Mouse (Mus musculus) MEL (cell line): Measurements from ENCODE around the gene Zfp60. TPM values are rescaled to one million over a fixed set of nuclear protein-coding genes. Genes with fewer than 3 reads are reported as not detected.

Experiments
- DNase-seq: peaks from one replicate; pipeline ENCODE4 v3.0.0; 2011; ENCODE audit warnings: low read depth, low spot score
- H3K27ac ChIP-seq: 2 replicates; pipeline ENCODE4 v1.5.1; 2012; ENCODE audit warnings: low read depth, mild to moderate bottlenecking, control low read depth, low read length, moderate library complexity; ENCODE audit not compliant: control insufficient read depth
- H3K27me3 ChIP-seq, 2 experiments: fragments of 150-350 bp in 1 of 2; sonication (generic) in 1 of 2; 2 replicates each; pipeline ENCODE4 v1.6.1; 2012; ENCODE audit warnings: low read length in 2 of 2, mild to moderate bottlenecking in 2 of 2, improper control_type of control experiment in 1 of 2, moderate library complexity in 1 of 2; ENCODE audit not compliant: insufficient read depth in 2 of 2, control insufficient read depth in 1 of 2
- H3K36me3 ChIP-seq, 2 experiments: 2 replicates each; pipeline ENCODE4 v1.6.1; 2012 to 2014; ENCODE audit warnings: low read length in 2 of 2, improper control_type of control experiment in 1 of 2, inconsistent platforms in 1 of 2, mild to moderate bottlenecking in 1 of 2; ENCODE audit not compliant: insufficient read depth in 2 of 2, control insufficient read depth in 1 of 2
- H3K4me1 ChIP-seq, 2 experiments: fragments of 150-350 bp in 1 of 2; sonication (generic) in 1 of 2; 2 replicates each; pipeline ENCODE4 v1.6.1; 2012; ENCODE audit warnings: low read length in 2 of 2, improper control_type of control experiment in 1 of 2, mild to moderate bottlenecking in 1 of 2; ENCODE audit not compliant: insufficient read depth in 2 of 2, control insufficient read depth in 1 of 2
- H3K4me3 ChIP-seq, 2 experiments: fragments of 150-350 bp in 1 of 2; sonication (generic) in 1 of 2; 2 replicates each; pipeline ENCODE4 v1.5.1; 2012; ENCODE audit warnings: low read depth in 2 of 2, low read length in 2 of 2, mild to moderate bottlenecking in 2 of 2, moderate library complexity in 2 of 2, control low read depth in 1 of 2, improper control_type of control experiment in 1 of 2; ENCODE audit not compliant: control insufficient read depth in 1 of 2, insufficient read depth in 1 of 2
- H3K79me2 ChIP-seq: 2 replicates; pipeline ENCODE4 v1.6.1; 2012; ENCODE audit warnings: mild to moderate bottlenecking, low read length, moderate library complexity; ENCODE audit not compliant: control insufficient read depth, poor library complexity, insufficient read depth
- H3K9ac ChIP-seq: 2 replicates; pipeline ENCODE4 v1.6.1; 2012; ENCODE audit warnings: low read depth, mild to moderate bottlenecking, control low read depth, low read length, moderate library complexity; ENCODE audit not compliant: control insufficient read depth, poor library complexity, severe bottlenecking
- H3K9me3 ChIP-seq: fragments of 150-350 bp; sonication (generic); replicated peaks from 2 replicates; pipeline ENCODE4 v1.6.1; 2012; ENCODE audit warnings: mild to moderate bottlenecking, low read length, improper control_type of control experiment, moderate library complexity; ENCODE audit not compliant: insufficient read depth
- BHLHE40 ChIP-seq: IDR thresholded peaks from 2 replicates; pipeline ENCODE4 v1.6.1; 2012; ENCODE audit warnings: low read depth, mild to moderate bottlenecking, inconsistent platforms, low read length, improper control_type of control experiment, borderline replicate concordance
- CTCF ChIP-seq, 3 experiments: IDR thresholded peaks in 2 of 3; conservative IDR thresholded peaks in 1 of 3; 2 replicates each; pipeline ENCODE4 v1.5.1; 2011 to 2012; ENCODE audit warnings: low read length in 3 of 3, low read depth in 2 of 3, mild to moderate bottlenecking in 2 of 3, improper control_type of control experiment in 1 of 3, inconsistent platforms in 1 of 3, mixed read lengths in 1 of 3, moderate library complexity in 1 of 3; ENCODE audit not compliant: control insufficient read depth in 1 of 3, insufficient read depth in 1 of 3, poor library complexity in 1 of 3, severe bottlenecking in 1 of 3
- E2F4 ChIP-seq: IDR thresholded peaks from 2 replicates; pipeline ENCODE4 v1.6.1; 2011; ENCODE audit warnings: low read depth, low read length, improper control_type of control experiment, borderline replicate concordance
- EP300 ChIP-seq, 2 experiments: IDR thresholded peaks; 2 replicates each; pipeline ENCODE4 v1.6.1; 2011; ENCODE audit warnings: improper control_type of control experiment in 2 of 2, low read length in 2 of 2, low read depth in 1 of 2, mild to moderate bottlenecking in 1 of 2
- HCFC1 ChIP-seq: IDR thresholded peaks from 2 replicates; pipeline ENCODE4 v1.6.1; 2012; ENCODE audit warnings: low read depth, mild to moderate bottlenecking, inconsistent platforms, low read length, improper control_type of control experiment, moderate library complexity
- MAFK ChIP-seq: IDR thresholded peaks from 2 replicates; pipeline ENCODE4 v1.6.1; 2011; ENCODE audit warnings: low read depth, mild to moderate bottlenecking, low read length, improper control_type of control experiment, borderline replicate concordance
- MAZ ChIP-seq: IDR thresholded peaks from 2 replicates; pipeline ENCODE4 v1.6.1; 2012; ENCODE audit warnings: low read depth, mild to moderate bottlenecking, inconsistent platforms, low read length, improper control_type of control experiment
- MEF2A ChIP-seq: IDR thresholded peaks from 2 replicates; pipeline ENCODE4 v1.6.1; 2014; ENCODE audit warnings: low read depth, mild to moderate bottlenecking, inconsistent platforms, low read length, improper control_type of control experiment; ENCODE audit not compliant: poor library complexity, insufficient replicate concordance, severe bottlenecking; ENCODE audit errors: extremely low read depth
- MXI1 ChIP-seq: IDR thresholded peaks from 2 replicates; pipeline ENCODE4 v1.6.1; 2011; ENCODE audit warnings: mild to moderate bottlenecking, low read depth, low read length, improper control_type of control experiment
- MYB ChIP-seq: IDR thresholded peaks from 2 replicates; pipeline ENCODE4 v1.6.1; 2011; ENCODE audit warnings: mild to moderate bottlenecking, low read depth, low read length, improper control_type of control experiment
- MYC ChIP-seq: IDR thresholded peaks from 2 replicates; pipeline ENCODE4 v1.6.1; 2011; ENCODE audit warnings: low read depth, mild to moderate bottlenecking, low read length, improper control_type of control experiment, moderate library complexity
- NELFE ChIP-seq: IDR thresholded peaks from 2 replicates; pipeline ENCODE4 v1.6.1; 2011; ENCODE audit warnings: low read depth, low read length, improper control_type of control experiment
- NRF1 ChIP-seq: IDR thresholded peaks from 2 replicates; pipeline ENCODE4 v1.6.1; 2014; ENCODE audit warnings: low read depth, mild to moderate bottlenecking, inconsistent platforms, low read length, improper control_type of control experiment, moderate library complexity; ENCODE audit not compliant: poor library complexity, insufficient read depth, severe bottlenecking
- POLR2A ChIP-seq, 2 experiments: IDR thresholded peaks; 2 replicates each; pipeline ENCODE4 v1.6.1; 2011 to 2012; ENCODE audit warnings: low read length in 2 of 2, mild to moderate bottlenecking in 2 of 2, control low read depth in 1 of 2, improper control_type of control experiment in 1 of 2, low read depth in 1 of 2, moderate library complexity in 1 of 2; ENCODE audit not compliant: control insufficient read depth in 1 of 2, insufficient read depth in 1 of 2, poor library complexity in 1 of 2
- RCOR1 ChIP-seq: IDR thresholded peaks from 2 replicates; pipeline ENCODE4 v1.6.1; 2012; ENCODE audit warnings: low read depth, mild to moderate bottlenecking, inconsistent platforms, low read length, improper control_type of control experiment
- SIN3A ChIP-seq: IDR thresholded peaks from 2 replicates; pipeline ENCODE4 v1.6.1; 2012; ENCODE audit warnings: low read length, improper control_type of control experiment, inconsistent platforms
- SMC3 ChIP-seq: IDR thresholded peaks from 2 replicates; pipeline ENCODE4 v1.6.1; 2011; ENCODE audit warnings: low read depth, low read length, improper control_type of control experiment
- TBP ChIP-seq: IDR thresholded peaks from 2 replicates; pipeline ENCODE4 v1.8.0; 2011; ENCODE audit warnings: low read depth, low read length, improper control_type of control experiment
- TCF12 ChIP-seq: IDR thresholded peaks from 2 replicates; pipeline ENCODE4 v1.6.1; 2014; ENCODE audit warnings: low read depth, mild to moderate bottlenecking, inconsistent platforms, low read length, improper control_type of control experiment, moderate library complexity
- ZKSCAN1 ChIP-seq: IDR thresholded peaks from 2 replicates; pipeline ENCODE4 v1.6.1; 2012; ENCODE audit warnings: low read depth, mild to moderate bottlenecking, inconsistent platforms, low read length, improper control_type of control experiment, moderate library complexity
- ZNF384 ChIP-seq: IDR thresholded peaks from 2 replicates; pipeline ENCODE4 v1.6.1; 2012; ENCODE audit warnings: low read depth, mild to moderate bottlenecking, inconsistent platforms, low read length, improper control_type of control experiment
- polyA plus RNA-seq, 2 experiments: library from polyadenylated mRNA; stranded (reverse) in 1 of 2; unstranded in 1 of 2; fragments of >175 nt in 1 of 2; fragments of >200 nt in 1 of 2; gene quantifications; 2 replicates each; pipeline versions ENCODE4 v1.2.1 to v1.2.4; 2012; ENCODE audit warnings: low replicate concordance in 2 of 2, low read depth in 1 of 2; ENCODE audit not compliant: insufficient read length in 2 of 2, insufficient read depth in 1 of 2, missing spikeins in 1 of 2
- total RNA-seq: library from RNA; depleted of rRNA; stranded (reverse); fragments of 300-350 nt; gene quantifications from 2 replicates; pipeline ENCODE4 v1.2.3, GENCODE M21; 2012

The Zfp60 gene
- total and polyA plus RNA-seq, 3 experiments: 4.2 to 137 (median 6.7) TPM

DNA sequence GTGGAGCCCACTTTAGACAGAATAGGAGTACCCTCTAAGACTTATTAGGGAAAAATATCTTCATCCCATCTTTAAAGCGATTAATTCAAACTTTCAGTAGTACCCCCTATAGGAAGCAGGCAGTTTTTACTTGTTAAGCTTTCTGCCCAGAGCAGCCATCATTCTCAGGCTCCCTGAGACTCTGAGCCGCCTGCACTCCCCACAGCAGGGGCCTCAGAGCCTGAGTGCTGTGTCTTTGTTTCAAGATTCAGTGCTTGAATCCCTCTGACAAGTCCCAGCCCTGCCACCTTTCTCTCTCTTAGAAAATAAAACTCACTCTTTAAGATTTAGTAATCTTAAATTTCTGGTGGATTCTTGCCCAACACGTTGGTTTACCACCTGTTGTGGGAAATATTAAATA, 34.5 kb upstream of the Zfp60 start:
- no peak for DNase-seq
- no peaks in the 10 kb centered on the region for H3K9me3 ChIP-seq
- no peak for TF ChIP-seq CTCF (IDR thresholded peaks at IDR 0.05 in 2 of 3, conservative IDR thresholded peaks at IDR 0.05 in 1 of 3; ENCODE audit: control insufficient read depth in 1 of 3, insufficient read depth in 1 of 3, low read depth in 2 of 3, low read length in 3 of 3, poor library complexity in 1 of 3, severe bottlenecking in 1 of 3)
- no peak for TF ChIP-seq RCOR1
- TF ChIP-seq TBP: no peak
- no peak for TF ChIP-seq MYC
- no peak for TF ChIP-seq E2F4
- no peak for TF ChIP-seq SIN3A
- TF ChIP-seq MAFK: no peak
- TF ChIP-seq ZKSCAN1: no peak
- TF ChIP-seq EP300 (IDR thresholded peaks at IDR 0.05; ENCODE audit: low read depth in 1 of 2, low read length in 2 of 2): no peak
- no peak for TF ChIP-seq TCF12
- TF ChIP-seq MAZ: no peak
- TF ChIP-seq NELFE: no peak
- TF ChIP-seq BHLHE40: no peak
- no peak for TF ChIP-seq ZNF384
- peaks cover 0 to 3% of the 10 kb centered on the region in 2 experiments; a peak in 2 of 4 replicates for H3K36me3 ChIP-seq
- no peak overlapping the region for H3K9ac ChIP-seq
- H3K27me3 ChIP-seq: no peaks in the 10 kb centered on the region
- no peak overlapping the region for H3K4me3 ChIP-seq
- no peaks in the 10 kb centered on the region for H3K79me2 ChIP-seq
- no peak overlapping the region for H3K27ac ChIP-seq
- peaks cover 4% of the 10 kb centered on the region in 2 experiments; a peak in 3 of 4 replicates for H3K4me1 ChIP-seq

DNA sequence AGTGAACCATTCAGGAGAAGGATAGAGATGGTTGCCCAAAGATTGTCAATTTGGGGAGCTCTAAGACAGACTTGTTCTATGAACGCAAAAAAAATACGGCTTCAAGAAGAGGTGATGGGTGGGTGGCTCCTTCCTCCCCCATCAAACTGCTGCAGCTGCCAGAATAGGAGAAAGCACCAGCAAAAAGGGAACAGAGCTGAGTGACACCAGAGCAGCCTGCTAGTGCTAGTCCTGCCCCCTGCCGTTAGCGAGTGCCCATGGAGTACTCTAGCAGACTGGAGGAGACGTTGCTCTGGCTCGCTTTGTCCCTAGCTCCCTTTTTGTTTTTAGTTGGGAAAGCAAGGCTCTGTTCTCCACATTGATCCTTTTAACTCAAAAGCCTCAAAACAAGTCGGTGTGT, 20.8 kb upstream of the Zfp60 start:
- H3K4me3 ChIP-seq: no peak overlapping the region
- no peak overlapping the region for H3K9ac ChIP-seq
- no peaks in the 10 kb centered on the region for H3K9me3 ChIP-seq
- no peak overlapping the region for H3K27ac ChIP-seq
- no peaks in the 10 kb centered on the region for H3K79me2 ChIP-seq
- DNase-seq: no peak
- H3K27me3 ChIP-seq: no peaks in the 10 kb centered on the region
- no peaks in the 10 kb centered on the region for H3K36me3 ChIP-seq
- no peak for TF ChIP-seq POLR2A (IDR thresholded peaks at IDR 0.05; ENCODE audit: control insufficient read depth in 1 of 2, insufficient read depth in 1 of 2, low read depth in 1 of 2, low read length in 2 of 2, poor library complexity in 1 of 2)
- TF ChIP-seq NRF1: no peak
- TF ChIP-seq MXI1: no peak
- TF ChIP-seq TBP: no peak
- no peak for TF ChIP-seq SMC3
- TF ChIP-seq BHLHE40: no peak
- TF ChIP-seq MEF2A: no peak
- TF ChIP-seq MYB: no peak
- TF ChIP-seq NELFE: no peak
- no peak for TF ChIP-seq HCFC1
- no peaks in the 10 kb centered on the region for H3K4me1 ChIP-seq
